Mouse (Mus musculus): Measurements from ENCODE around the gene Atxn7. TPM values are rescaled to one million over a fixed set of nuclear protein-coding genes. Genes with fewer than 3 reads are reported as not detected.
A peak's percentile ranks its signal among the peaks of the same experiment; 100 is the strongest.

Gene Atxn7
- polyA plus RNA-seq, 1 experiment: 22.4 TPM

DNA sequence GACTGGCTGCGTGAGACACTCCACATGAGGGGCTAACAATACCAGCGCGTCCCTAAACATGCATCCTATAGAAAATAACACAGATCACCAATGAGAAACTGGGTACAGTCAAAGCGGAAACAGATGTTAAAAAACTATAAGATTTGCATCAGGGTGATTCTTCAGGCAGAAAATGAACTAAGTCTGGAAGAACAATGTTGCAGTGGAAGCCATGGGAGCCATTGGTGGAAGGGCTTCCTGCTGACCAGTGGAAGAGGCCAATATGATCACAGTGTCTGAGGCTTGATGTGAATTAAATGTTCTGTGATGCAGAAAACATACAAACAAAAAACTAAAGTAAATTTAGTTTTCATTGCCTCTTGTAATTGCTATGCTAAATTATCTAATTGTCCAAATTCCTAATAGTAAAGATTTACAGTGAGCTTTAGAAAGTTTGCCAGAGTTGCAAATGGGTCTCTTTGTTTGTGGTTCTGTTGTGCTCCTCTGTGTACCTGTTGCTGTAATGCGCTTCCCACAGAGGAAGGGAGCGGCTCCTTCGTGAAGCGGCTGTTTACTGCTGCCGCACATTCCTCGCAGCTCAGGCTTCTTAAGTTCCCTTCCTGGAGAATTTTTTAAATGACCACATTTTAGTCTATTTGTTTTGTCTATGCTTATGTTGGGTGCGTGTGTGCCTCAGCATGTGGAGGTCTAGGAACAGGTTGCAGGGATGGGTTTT lies 101.4 kb downstream of the Atxn7 start:
- WGBS: 87% methylated on average over 11 of the region's 11 CpGs
- Histone ChIP-seq H3K4me3 (replicated peaks; ENCODE audit: control insufficient read depth, low read depth, low read length) (no peak overlapping the region), H3K4me1 (ENCODE audit: control insufficient read depth, insufficient read depth, low read length) (peaks cover 2% of the 10 kb centered on the region; the same call in 1 of the 2 replicates), H3K27ac (ENCODE audit: control insufficient read depth, insufficient read depth, low read depth, low read length, poor library complexity) (no peak overlapping the region)
- TF ChIP-seq POLR2A (IDR thresholded peaks at IDR 0.05; ENCODE audit: borderline replicate concordance, control insufficient read depth, low read depth, low read length) (no peak), CTCF (IDR thresholded peaks at IDR 0.05; ENCODE audit: control insufficient read depth, insufficient read depth, low read length) (no peak)

DNA sequence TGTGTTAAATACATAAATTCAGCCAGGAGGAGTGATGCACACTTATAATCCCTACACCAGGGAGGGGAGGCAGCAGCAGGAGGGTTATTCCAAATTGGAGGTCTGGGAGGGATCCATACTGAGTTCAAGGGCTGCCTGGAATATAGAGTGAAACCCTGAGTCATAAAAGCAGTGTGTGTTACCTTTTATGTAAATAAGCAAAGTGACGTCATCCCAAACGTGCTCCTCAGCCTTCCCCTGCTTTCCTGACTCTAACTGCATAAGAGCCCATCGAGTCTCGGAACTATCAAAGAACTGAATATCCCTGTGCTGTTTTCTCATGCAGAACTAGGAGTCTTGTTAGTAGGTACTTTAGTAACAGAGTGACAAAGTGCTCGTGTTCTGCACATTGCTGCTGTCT lies 102.1 kb downstream of the Atxn7 start:
- Histone ChIP-seq H3K4me3 (replicated peaks; ENCODE audit: control insufficient read depth, low read depth, low read length) (no peak overlapping the region), H3K4me1 (ENCODE audit: control insufficient read depth, insufficient read depth, low read length) (peaks cover 2% of the 10 kb centered on the region; the same call in 1 of the 2 replicates), H3K27ac (ENCODE audit: control insufficient read depth, insufficient read depth, low read depth, low read length, poor library complexity) (no peak overlapping the region)
- 70% methylated on average over 5 of the region's 5 CpGs for WGBS
- TF ChIP-seq CTCF (IDR thresholded peaks at IDR 0.05; ENCODE audit: control insufficient read depth, insufficient read depth, low read length): no peak
- TF ChIP-seq POLR2A (IDR thresholded peaks at IDR 0.05; ENCODE audit: borderline replicate concordance, control insufficient read depth, low read depth, low read length): no peak

DNA sequence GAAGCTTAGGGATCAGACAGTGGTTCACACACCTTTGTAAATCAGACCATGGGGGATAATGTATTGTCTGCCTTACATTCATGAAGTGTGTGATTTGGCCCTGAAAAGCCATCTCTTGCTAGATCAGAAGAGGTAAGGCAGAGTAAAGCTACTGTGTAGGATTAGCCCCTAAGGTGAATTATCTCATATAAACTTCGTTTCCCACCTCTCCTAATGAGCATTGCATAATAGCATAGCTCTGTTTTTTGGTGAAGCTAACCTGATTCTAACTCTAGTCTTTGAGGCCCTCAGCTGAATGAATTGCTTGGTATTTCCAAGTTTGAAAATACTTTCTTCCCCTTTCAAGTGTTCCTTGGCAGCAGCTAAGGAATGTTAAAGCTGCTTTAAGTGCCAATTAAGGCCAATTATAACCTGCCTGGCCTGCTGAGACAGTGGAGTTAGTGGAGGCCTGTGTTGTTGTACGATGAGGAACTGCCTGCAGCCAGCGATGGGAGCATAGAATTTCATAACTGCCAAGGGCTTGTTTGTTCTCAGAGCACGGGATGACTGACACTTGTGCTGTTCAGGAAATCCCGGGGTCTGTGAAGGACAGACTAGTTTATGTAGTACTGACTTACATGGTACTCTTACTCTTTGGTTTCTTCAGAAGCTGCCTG lies 103.4 kb downstream of the Atxn7 start:
- Histone ChIP-seq H3K27ac (ENCODE audit: control insufficient read depth, insufficient read depth, low read depth, low read length, poor library complexity) (no peak overlapping the region), H3K4me1 (ENCODE audit: control insufficient read depth, insufficient read depth, low read length) (peaks cover 2% of the 10 kb centered on the region; the same call in 1 of the 2 replicates), H3K4me3 (replicated peaks; ENCODE audit: control insufficient read depth, low read depth, low read length) (no peak overlapping the region)
- TF ChIP-seq POLR2A (IDR thresholded peaks at IDR 0.05; ENCODE audit: borderline replicate concordance, control insufficient read depth, low read depth, low read length): no peak
- no peak for TF ChIP-seq CTCF (IDR thresholded peaks at IDR 0.05; ENCODE audit: control insufficient read depth, insufficient read depth, low read length)
- WGBS: 7% methylated on average over 5 of the region's 5 CpGs

DNA sequence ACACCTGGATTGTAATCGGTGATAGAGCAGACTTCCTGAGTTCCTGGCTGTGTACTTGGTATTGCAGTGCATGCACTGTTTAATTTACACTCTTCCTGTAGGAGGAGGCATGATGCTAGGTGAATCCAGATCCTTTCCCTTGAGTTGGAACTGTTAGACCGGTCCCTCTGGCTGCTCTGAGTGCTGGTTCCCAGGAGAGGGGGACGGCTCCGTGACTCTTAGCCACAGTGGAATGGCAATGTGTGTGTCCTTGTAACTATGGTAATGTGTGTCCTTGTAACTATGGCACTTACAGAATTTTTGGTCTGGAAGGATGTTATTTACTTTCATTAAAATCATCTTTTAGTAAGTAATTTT lies 103.9 kb downstream of the Atxn7 start:
- TF ChIP-seq CTCF (IDR thresholded peaks at IDR 0.05; ENCODE audit: control insufficient read depth, insufficient read depth, low read length): no peak
- no peak overlapping the region for H3K27ac ChIP-seq (ENCODE audit: control insufficient read depth, insufficient read depth, low read depth, low read length, poor library complexity)
- peaks cover 2% of the 10 kb centered on the region; the same call in 1 of the 2 replicates for H3K4me1 ChIP-seq (ENCODE audit: control insufficient read depth, insufficient read depth, low read length)
- 27% methylated on average over 4 of the region's 4 CpGs for WGBS
- no peak overlapping the region for H3K4me3 ChIP-seq (replicated peaks; ENCODE audit: control insufficient read depth, low read depth, low read length)

DNA sequence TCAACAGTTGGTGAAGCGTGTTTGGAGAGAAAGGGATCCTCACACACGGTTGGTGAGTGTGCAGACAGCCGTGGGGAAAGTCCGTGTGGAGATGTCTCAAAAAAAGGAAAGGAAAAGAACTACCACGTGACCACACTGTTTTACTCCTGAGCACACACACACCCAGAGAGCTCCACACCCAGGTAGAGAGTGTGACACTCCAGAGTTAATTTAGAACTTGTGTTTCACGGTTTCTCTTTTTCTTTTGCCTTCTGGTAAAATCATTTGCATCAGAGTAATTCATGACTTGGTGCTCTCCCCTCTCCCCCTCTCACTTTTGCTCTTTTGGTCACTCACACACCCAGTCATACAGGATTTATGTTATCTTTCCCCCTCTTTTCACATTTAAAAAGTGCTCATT lies 105.0 kb downstream of the Atxn7 start:
- WGBS: 35% methylated on average over 6 of the region's 6 CpGs

DNA sequence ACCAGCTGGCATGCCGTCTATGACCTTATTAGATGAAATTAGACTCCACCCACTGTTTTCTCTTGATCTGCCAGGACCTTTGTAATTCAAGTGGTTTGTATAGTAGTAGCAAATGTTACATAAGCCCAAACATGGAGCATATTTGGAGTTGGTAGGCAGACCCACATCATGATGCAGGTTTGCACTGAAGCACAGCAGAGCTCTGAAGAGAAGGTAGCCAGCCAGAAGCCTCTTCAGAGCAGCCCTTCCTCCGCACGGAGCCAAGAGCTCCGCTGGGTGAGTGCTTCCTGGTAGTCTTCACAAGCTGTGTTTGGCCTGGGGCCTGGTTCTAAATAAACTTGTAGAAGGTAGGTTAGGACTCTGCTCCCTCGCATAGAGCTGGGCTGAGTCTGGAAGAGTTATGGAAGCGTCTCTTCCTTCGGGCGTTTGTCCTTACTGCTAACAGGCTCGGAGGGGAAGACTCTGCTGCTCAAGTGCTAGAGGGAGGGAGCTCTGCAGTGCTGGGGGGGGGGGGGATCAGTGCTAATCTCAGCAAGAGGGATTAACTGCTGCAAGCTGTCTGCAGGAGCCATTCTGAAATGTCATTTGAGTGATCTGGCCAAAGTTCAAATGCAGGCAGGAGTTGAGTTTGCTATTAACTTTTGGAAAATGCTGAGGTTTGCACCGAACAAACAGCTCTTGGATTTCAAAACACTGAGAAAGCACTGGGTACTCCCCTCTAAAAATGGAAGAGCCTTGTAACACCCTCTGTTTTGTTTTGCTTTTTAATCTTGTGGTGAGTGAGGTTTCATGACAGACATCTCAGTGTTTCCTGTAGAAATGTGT lies 106.6 kb downstream of the Atxn7 start:
- WGBS: 3% methylated on average over 10 of the region's 10 CpGs
- peaks cover 2% of the 10 kb centered on the region; the same call in 1 of the 2 replicates for H3K4me1 ChIP-seq (ENCODE audit: control insufficient read depth, insufficient read depth, low read length)
- no peak for TF ChIP-seq CTCF (IDR thresholded peaks at IDR 0.05; ENCODE audit: control insufficient read depth, insufficient read depth, low read length)
- no peak for TF ChIP-seq POLR2A (IDR thresholded peaks at IDR 0.05; ENCODE audit: borderline replicate concordance, control insufficient read depth, low read depth, low read length)
- peak overlapping the region; percentile 87 for H3K27ac ChIP-seq (ENCODE audit: control insufficient read depth, insufficient read depth, low read depth, low read length, poor library complexity)
- H3K4me3 ChIP-seq (replicated peaks; ENCODE audit: control insufficient read depth, low read depth, low read length): peak overlapping the region; percentile 57

More for the DNA sequence above, 105.0 kb downstream of the Atxn7 start:
- no peak for TF ChIP-seq CTCF (IDR thresholded peaks at IDR 0.05; ENCODE audit: control insufficient read depth, insufficient read depth, low read length)
- TF ChIP-seq POLR2A (IDR thresholded peaks at IDR 0.05; ENCODE audit: borderline replicate concordance, control insufficient read depth, low read depth, low read length): no peak
- Histone ChIP-seq H3K27ac (ENCODE audit: control insufficient read depth, insufficient read depth, low read depth, low read length, poor library complexity) (no peak overlapping the region), H3K4me1 (ENCODE audit: control insufficient read depth, insufficient read depth, low read length) (peaks cover 2% of the 10 kb centered on the region; the same call in 1 of the 2 replicates), H3K4me3 (replicated peaks; ENCODE audit: control insufficient read depth, low read depth, low read length) (no peak overlapping the region)

DNA sequence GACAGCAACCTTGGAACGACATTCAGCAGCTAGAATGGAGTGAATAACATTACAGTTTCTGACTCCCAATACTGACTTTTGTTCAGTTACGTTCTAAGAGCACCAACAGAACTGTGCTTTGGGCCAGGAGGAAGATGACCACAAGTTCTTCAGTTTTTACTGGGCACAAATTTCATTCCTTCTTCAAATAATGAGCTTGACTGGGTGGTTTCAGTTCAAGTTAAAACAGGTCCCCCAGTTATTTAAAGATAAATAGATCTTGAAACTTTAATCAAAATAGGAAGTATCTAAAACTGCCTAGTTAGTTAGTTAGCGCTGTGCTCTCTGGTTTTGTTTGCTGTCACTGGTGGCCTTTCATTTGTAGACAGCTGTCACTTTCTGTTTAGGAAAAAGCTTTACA lies 107.3 kb downstream of the Atxn7 start:
- TF ChIP-seq CTCF (IDR thresholded peaks at IDR 0.05; ENCODE audit: control insufficient read depth, insufficient read depth, low read length): no peak
- TF ChIP-seq POLR2A (IDR thresholded peaks at IDR 0.05; ENCODE audit: borderline replicate concordance, control insufficient read depth, low read depth, low read length): no peak
- H3K4me1 ChIP-seq (ENCODE audit: control insufficient read depth, insufficient read depth, low read length): peaks cover 2% of the 10 kb centered on the region; the same call in 1 of the 2 replicates
- WGBS: 10% methylated on average over 3 of the region's 3 CpGs
- H3K27ac ChIP-seq (ENCODE audit: control insufficient read depth, insufficient read depth, low read depth, low read length, poor library complexity): peak overlapping the region; percentile 62; the same call in 1 of the 2 replicates
- no peak overlapping the region for H3K4me3 ChIP-seq (replicated peaks; ENCODE audit: control insufficient read depth, low read depth, low read length)

Measured in bone marrow, adult 2 months (tissue).